Mouse (Mus musculus) thymus, adult 2 months (tissue): Measurements from ENCODE around the gene 1700017N19Rik.

Experiments
- CTCF ChIP-seq: fragments of 200-500 bp; IDR thresholded peaks from 2 replicates; pipeline ENCODE4 v1.5.1; 2012; ENCODE audit warnings: mild to moderate bottlenecking, control low read depth, low read length, moderate library complexity, borderline replicate concordance; ENCODE audit not compliant: control insufficient read depth, poor library complexity, insufficient read depth; ENCODE audit errors: extremely low read depth
- POLR2A ChIP-seq: fragments of 200-500 bp; IDR thresholded peaks from 2 replicates; pipeline ENCODE4 v1.6.1; 2012; ENCODE audit warnings: mild to moderate bottlenecking, low read length, control low read depth, moderate library complexity; ENCODE audit not compliant: control insufficient read depth, poor library complexity, insufficient read depth; ENCODE audit errors: extremely low read depth

GRCm38 (mm10) chr10:100588524-100588923, 1.8 kb upstream of the 1700017N19Rik start:
- TF ChIP-seq POLR2A (no peak), CTCF (no peak)
